Mouse (Mus musculus): Measurements from ENCODE around the gene Ly6f.
"Not testable (repeated sequence)": the region's sequence is repeated elsewhere in the genome, so short reads cannot be mapped to it uniquely, and the experiment has no call there.

Gene Ly6f

GRCm38 (mm10) chr15:75268121-75268520 lies at the start of gene Ly6f:
Gene Ly6f (plus strand): TSS chr15:75268421.
- no peak for DNase-seq

GRCm38 (mm10) chr15:75221942-75222341 lies 46.3 kb upstream of the Ly6f start:
- DNase-seq: no peak

GRCm38 (mm10) chr15:75237736-75238288 lies 30.4 kb upstream of the Ly6f start:
- DNase-seq: peak in 1 of 2 experiments; percentile 11

- peak in 1 of 2 experiments; percentile 35 for DNase-seq
Measured at GRCm38 (mm10) chr15:75240558-75240957, 27.7 kb upstream of the Ly6f start.

- DNase-seq: no peak
Measured at GRCm38 (mm10) chr15:75242756-75243640, 25.2 kb upstream of the Ly6f start.

- DNase-seq: no peak
Measured at GRCm38 (mm10) chr15:75254671-75255070, 13.6 kb upstream of the Ly6f start.

GRCm38 (mm10) chr15:75265863-75266262 lies 2.4 kb upstream of the Ly6f start:
- peak; percentile 14 to 43 for DNase-seq

GRCm38 (mm10) chr15:75266626-75267025 lies 1.6 kb upstream of the Ly6f start:
- peak in 1 of 2 experiments; percentile 30 for DNase-seq

GRCm38 (mm10) chr15:75268916-75269829 lies 952 bp downstream of the Ly6f start:
- peak; percentile 26 to 70 for DNase-seq

GRCm38 (mm10) chr15:75270169-75270568 lies 1.9 kb downstream of the Ly6f start:
- DNase-seq: no peak

- no peak for DNase-seq
Measured at GRCm38 (mm10) chr15:75270691-75271362, 2.6 kb downstream of the Ly6f start.

GRCm38 (mm10) chr15:75271426-75271825 lies 3.2 kb downstream of the Ly6f start:
- DNase-seq: no peak

GRCm38 (mm10) chr15:75271891-75272290 lies 3.7 kb downstream of the Ly6f start:
- no peak for DNase-seq

GRCm38 (mm10) chr15:75281991-75282390 lies 13.8 kb downstream of the Ly6f start:
- DNase-seq: not testable (repeated sequence)

- not testable (repeated sequence) for DNase-seq
Measured at GRCm38 (mm10) chr15:75286512-75286911, 18.3 kb downstream of the Ly6f start.

- DNase-seq: no peak
Measured at GRCm38 (mm10) chr15:75292377-75292776, 24.2 kb downstream of the Ly6f start.

- DNase-seq: no peak
Measured at GRCm38 (mm10) chr15:75293873-75294385, 25.7 kb downstream of the Ly6f start.

- DNase-seq: peak in 1 of 2 experiments; percentile 15
Measured at GRCm38 (mm10) chr15:75306101-75306500, 37.9 kb downstream of the Ly6f start.

- no peak for DNase-seq
Measured at GRCm38 (mm10) chr15:75309186-75309585, 41.0 kb downstream of the Ly6f start.

GRCm38 (mm10) chr15:75309946-75310345 lies 41.7 kb downstream of the Ly6f start:
- DNase-seq: no peak

GRCm38 (mm10) chr15:75314421-75314820 lies 46.2 kb downstream of the Ly6f start:
- peak; percentile 20 to 32 for DNase-seq

GRCm38 (mm10) chr15:75317255-75317654 lies 49.0 kb downstream of the Ly6f start:
- DNase-seq: peak; percentile 25

Data from kidney, postnatal 36 days (tissue).